Mouse (Mus musculus) left cerebral cortex, adult 6 months (tissue): Measurements from ENCODE around the gene Zbtb7a. TPM values are rescaled to one million over a fixed set of nuclear protein-coding genes. Genes with fewer than 3 reads are reported as not detected.

ENCODE experiments used
- long read RNA-seq, 2 experiments: library from polyadenylated mRNA; unstranded; transcript quantifications; one replicate each; pipeline ENCODE4 v2.0.0; 2019 to 2020
- polyA plus RNA-seq: library from polyadenylated mRNA; unstranded; fragments of <200 nt; fragmentation: Nextera tagmentation; gene quantifications from 2 replicates; pipeline ENCODE4 v1.2.3, GENCODE M21; 2021

Zbtb7a gene
- 93.9 and 115 TPM in 2 replicates for polyA plus RNA-seq
- long read RNA-seq, experiment 1, full-length matches to known transcripts, result 178 of 236 reads
- long read RNA-seq, experiment 1, partial matches to known transcripts, result 5 of 236 reads
- long read RNA-seq, experiment 1, other reads (novel, unspliced or antisense), result 53 of 236 reads
- long read RNA-seq, experiment 2, full-length matches to known transcripts, result 96 of 208 reads
- long read RNA-seq, experiment 2, partial matches to known transcripts, result 33 of 208 reads
- long read RNA-seq, experiment 2, other reads (novel, unspliced or antisense), result 79 of 208 reads

GRCm38 (mm10) chr10:81134966-81135681 is at the start of gene Zbtb7a:
TSS of gene Zbtb7a (plus strand) at chr10:81135220.

GRCm38 (mm10) chr10:81105565-81106112 is 29.4 kb upstream of the Zbtb7a start, which contains the start of gene Map2k2:
TSS of gene Map2k2 (plus strand) at chr10:81105915.

GRCm38 (mm10) chr10:81167200-81168086 is 32.4 kb downstream of the Zbtb7a start, which contains the start of gene Pias4:
TSS of gene Pias4 (minus strand) at chr10:81167923.

GRCm38 (mm10) chr10:81176466-81177271 is 41.6 kb downstream of the Zbtb7a start, which contains the start of gene Eef2:
TSS of gene Eef2 (plus strand) at chr10:81176631.

GRCm38 (mm10) chr10:81182336-81183333 is 47.6 kb downstream of the Zbtb7a start, which contains the start of gene Dapk3:
TSS of gene Dapk3 (plus strand) at chr10:81183005.

GRCm38 (mm10) chr10:81183805-81184204 is 48.8 kb downstream of the Zbtb7a start, which contains the start of gene 4930442H23Rik:
TSS of gene 4930442H23Rik (minus strand) at chr10:81183849.

GRCm38 (mm10) chr10:81201807-81202758 is 67.1 kb downstream of the Zbtb7a start, which contains the start of gene Nmrk2:
TSS of gene Nmrk2 (minus strand) at chr10:81202051.

Other genes with a start within 250 kb of the Zbtb7a start
- gene Timm13, start 234.3 kb upstream of the Zbtb7a start, polyA plus RNA-seq, result 532 and 700 TPM in 2 replicates
- 4.0 and 4.5 TPM in 2 replicates for gene Lmnb2, start 217.0 kb upstream of the Zbtb7a start, polyA plus RNA-seq
- gene Gadd45b, start 205.1 kb upstream of the Zbtb7a start, polyA plus RNA-seq, result 18.5 and 19.5 TPM in 2 replicates
- 51.0 and 79.6 TPM in 2 replicates for gene Gng7, start 120.3 kb upstream of the Zbtb7a start, polyA plus RNA-seq
- 37.8 and 61.2 TPM in 2 replicates for gene Diras1, start 109.6 kb upstream of the Zbtb7a start, polyA plus RNA-seq
- 31.5 and 39.4 TPM in 2 replicates for gene Slc39a3, start 97.8 kb upstream of the Zbtb7a start, polyA plus RNA-seq
- 216 and 260 TPM in 2 replicates for gene Sgta, start 75.0 kb upstream of the Zbtb7a start, polyA plus RNA-seq
- gene Thop1, start 65.2 kb upstream of the Zbtb7a start, polyA plus RNA-seq, result 20.8 and 27.8 TPM in 2 replicates
- gene Creb3l3, start 36.3 kb upstream of the Zbtb7a start, polyA plus RNA-seq, result 0.36 and 0.86 TPM in 2 replicates
- gene Map2k2, start 29.3 kb upstream of the Zbtb7a start, polyA plus RNA-seq, result 111 and 115 TPM in 2 replicates
- 19.6 and 22.7 TPM in 2 replicates for gene Pias4, start 32.7 kb downstream of the Zbtb7a start, polyA plus RNA-seq
- 720 and 722 TPM in 2 replicates for gene Eef2, start 41.4 kb downstream of the Zbtb7a start, polyA plus RNA-seq
- gene Dapk3, start 47.8 kb downstream of the Zbtb7a start, polyA plus RNA-seq, result 1.8 and 81.3 TPM in 2 replicates
- gene 4930442H23Rik, start 48.6 kb downstream of the Zbtb7a start, polyA plus RNA-seq, result 0.09 TPM in 1 of 2 replicates, not detected in the other
- not detected in 2 replicates for gene Nmrk2, start 66.8 kb downstream of the Zbtb7a start, polyA plus RNA-seq
- 50.9 and 79.7 TPM in 2 replicates for gene Atcay, start 95.6 kb downstream of the Zbtb7a start, polyA plus RNA-seq
- 25.5 and 28.7 TPM in 2 replicates for gene Zfr2, start 97.9 kb downstream of the Zbtb7a start, polyA plus RNA-seq
- 125 and 168 TPM in 2 replicates for gene Matk, start 117.7 kb downstream of the Zbtb7a start, polyA plus RNA-seq
- gene Mrpl54, start 131.7 kb downstream of the Zbtb7a start, polyA plus RNA-seq, result 120 and 129 TPM in 2 replicates
- gene Apba3, start 131.7 kb downstream of the Zbtb7a start, polyA plus RNA-seq, result 20.8 and 21.3 TPM in 2 replicates
- 0.21 and 0.37 TPM in 2 replicates for gene Tjp3, start 156.4 kb downstream of the Zbtb7a start, polyA plus RNA-seq
- gene Pip5k1c, start 157.7 kb downstream of the Zbtb7a start, polyA plus RNA-seq, result 70.9 and 115 TPM in 2 replicates
- gene Cactin, start 185.9 kb downstream of the Zbtb7a start, polyA plus RNA-seq, result 13.7 and 15.7 TPM in 2 replicates
- 0.78 and 1.2 TPM in 2 replicates for gene Tbxa2r, start 193.5 kb downstream of the Zbtb7a start, polyA plus RNA-seq
- gene Gipc3, start 208.0 kb downstream of the Zbtb7a start, polyA plus RNA-seq, result 0.44 and 0.73 TPM in 2 replicates
- gene Hmg20b, start 215.3 kb downstream of the Zbtb7a start, polyA plus RNA-seq, result 24.0 and 36.0 TPM in 2 replicates
- gene Mfsd12, start 222.3 kb downstream of the Zbtb7a start, polyA plus RNA-seq, result 11.3 and 14.9 TPM in 2 replicates
- gene 4930404N11Rik, start 230.6 kb downstream of the Zbtb7a start, polyA plus RNA-seq, result 0.19 and 0.63 TPM in 2 replicates
- gene Fzr1, start 243.3 kb downstream of the Zbtb7a start, polyA plus RNA-seq, result 50.1 and 52.0 TPM in 2 replicates
- 160 and 212 TPM in 2 replicates for gene Dohh, start 249.2 kb downstream of the Zbtb7a start, polyA plus RNA-seq
- 2.5 and 3.2 TPM in 2 replicates for gene Gm48551, start 249.2 kb downstream of the Zbtb7a start, polyA plus RNA-seq